Mouse (Mus musculus): ENCODE data around the gene Plxnd1.

Plxnd1 gene

GRCm38 (mm10) chr6:115994877-115995520 is at the start of gene Plxnd1:
Gene Plxnd1, minus strand, starts transcription at chr6:115995005.
- DNase-seq (ENCODE audit: low spot score in 2 of 2): peak; percentile 86 to 95

GRCm38 (mm10) chr6:116044039-116044438 is 49.2 kb upstream of the Plxnd1 start:
- DNase-seq (ENCODE audit: low spot score in 2 of 2): no peak

GRCm38 (mm10) chr6:116038222-116038621 is 43.4 kb upstream of the Plxnd1 start:
- no peak for DNase-seq (ENCODE audit: low spot score in 2 of 2)

GRCm38 (mm10) chr6:116037281-116037831 is 42.6 kb upstream of the Plxnd1 start:
- no peak for DNase-seq (ENCODE audit: low spot score in 2 of 2)

GRCm38 (mm10) chr6:116036555-116036954 is 41.8 kb upstream of the Plxnd1 start:
- no peak for DNase-seq (ENCODE audit: low spot score in 2 of 2)

- no peak for DNase-seq (ENCODE audit: low spot score in 2 of 2)
Observed at GRCm38 (mm10) chr6:116031052-116031451, 36.2 kb upstream of the Plxnd1 start.

- no peak for DNase-seq (ENCODE audit: low spot score in 2 of 2)
Observed at GRCm38 (mm10) chr6:116024666-116025065, 29.9 kb upstream of the Plxnd1 start.

- DNase-seq (ENCODE audit: low spot score in 2 of 2): no peak
Observed at GRCm38 (mm10) chr6:116021961-116022485, 27.2 kb upstream of the Plxnd1 start.

GRCm38 (mm10) chr6:116015902-116016301 is 21.1 kb upstream of the Plxnd1 start:
- DNase-seq (ENCODE audit: low spot score in 2 of 2): no peak

- DNase-seq (ENCODE audit: low spot score in 2 of 2): no peak
Observed at GRCm38 (mm10) chr6:116014111-116014510, 19.3 kb upstream of the Plxnd1 start.

GRCm38 (mm10) chr6:116013687-116014086 is 18.9 kb upstream of the Plxnd1 start:
- DNase-seq (ENCODE audit: low spot score in 2 of 2): no peak

- DNase-seq (ENCODE audit: low spot score in 2 of 2): peak; percentile 61 to 84
Observed at GRCm38 (mm10) chr6:116010541-116010940, 15.7 kb upstream of the Plxnd1 start.

- peak in 1 of 2 experiments; percentile 42 for DNase-seq (ENCODE audit: low spot score in 2 of 2)
Observed at GRCm38 (mm10) chr6:116009426-116009825, 14.6 kb upstream of the Plxnd1 start.

GRCm38 (mm10) chr6:116007561-116008173 is 12.9 kb upstream of the Plxnd1 start:
- peak in 1 of 2 experiments; percentile 70 for DNase-seq (ENCODE audit: low spot score in 2 of 2)

- peak; percentile 62 to 66 for DNase-seq (ENCODE audit: low spot score in 2 of 2)
Observed at GRCm38 (mm10) chr6:116006731-116007130, 11.9 kb upstream of the Plxnd1 start.

- DNase-seq (ENCODE audit: low spot score in 2 of 2): no peak
Observed at GRCm38 (mm10) chr6:116005959-116006288, 11.1 kb upstream of the Plxnd1 start.

GRCm38 (mm10) chr6:116005275-116005958 is 10.6 kb upstream of the Plxnd1 start:
- DNase-seq (ENCODE audit: low spot score in 2 of 2): no peak

- DNase-seq (ENCODE audit: low spot score in 2 of 2): no peak
Observed at GRCm38 (mm10) chr6:116004716-116005115, 9.9 kb upstream of the Plxnd1 start.

- no peak for DNase-seq (ENCODE audit: low spot score in 2 of 2)
Observed at GRCm38 (mm10) chr6:116004069-116004468, 9.3 kb upstream of the Plxnd1 start.

GRCm38 (mm10) chr6:116003516-116003915 is 8.7 kb upstream of the Plxnd1 start:
- DNase-seq (ENCODE audit: low spot score in 2 of 2): no peak

GRCm38 (mm10) chr6:116002311-116003104 is 7.7 kb upstream of the Plxnd1 start:
- DNase-seq (ENCODE audit: low spot score in 2 of 2): no peak

GRCm38 (mm10) chr6:116000851-116001250 is 6.0 kb upstream of the Plxnd1 start:
- DNase-seq (ENCODE audit: low spot score in 2 of 2): no peak
